Mouse (Mus musculus): Measurements from ENCODE around the gene Gm10477. TPM values are rescaled to one million over a fixed set of nuclear protein-coding genes. Genes with fewer than 3 reads are reported as not detected.

Gene Gm10477
- polyA plus RNA-seq, 1 experiment from 2014 or later = not detected

Other genes starting within 250 kb of the Gm10477 start
- 6.4 and 6.9 TPM in 2 replicates for gene Zfp449, start 178.3 kb upstream of the Gm10477 start, polyA plus RNA-seq (2015; fragmentation: Nextera tagmentation; extraction: Ambion mirVana)
- gene Smim10l2a, start 150.2 kb upstream of the Gm10477 start, polyA plus RNA-seq (2015; fragmentation: Nextera tagmentation; extraction: Ambion mirVana) = 2.8 and 3.2 TPM in 2 replicates
- 0.70 and 0.79 TPM in 2 replicates for gene Gm2174, start 76.8 kb upstream of the Gm10477 start, polyA plus RNA-seq (2015; fragmentation: Nextera tagmentation; extraction: Ambion mirVana)
- gene Ints6l, start 69.9 kb upstream of the Gm10477 start, polyA plus RNA-seq (2015; fragmentation: Nextera tagmentation; extraction: Ambion mirVana) = 15.0 and 15.3 TPM in 2 replicates
- gene Gm648, start 24.9 kb downstream of the Gm10477 start, polyA plus RNA-seq (2015; fragmentation: Nextera tagmentation; extraction: Ambion mirVana) = not detected in 2 replicates
- 20.9 and 23.4 TPM in 2 replicates for gene Mmgt1, start 73.3 kb downstream of the Gm10477 start, polyA plus RNA-seq (2015; fragmentation: Nextera tagmentation; extraction: Ambion mirVana)
- gene Slc9a6, start 85.0 kb downstream of the Gm10477 start, polyA plus RNA-seq (2015; fragmentation: Nextera tagmentation; extraction: Ambion mirVana) = 5.9 and 6.9 TPM in 2 replicates
- gene Fhl1, start 207.0 kb downstream of the Gm10477 start, polyA plus RNA-seq (2015; fragmentation: Nextera tagmentation; extraction: Ambion mirVana) = 156 and 174 TPM in 2 replicates